Mouse (Mus musculus): Measurements from ENCODE around the gene Ikzf3.
A peak's percentile ranks its signal among the peaks of the same experiment; 100 is the strongest.

Gene Ikzf3

DNA sequence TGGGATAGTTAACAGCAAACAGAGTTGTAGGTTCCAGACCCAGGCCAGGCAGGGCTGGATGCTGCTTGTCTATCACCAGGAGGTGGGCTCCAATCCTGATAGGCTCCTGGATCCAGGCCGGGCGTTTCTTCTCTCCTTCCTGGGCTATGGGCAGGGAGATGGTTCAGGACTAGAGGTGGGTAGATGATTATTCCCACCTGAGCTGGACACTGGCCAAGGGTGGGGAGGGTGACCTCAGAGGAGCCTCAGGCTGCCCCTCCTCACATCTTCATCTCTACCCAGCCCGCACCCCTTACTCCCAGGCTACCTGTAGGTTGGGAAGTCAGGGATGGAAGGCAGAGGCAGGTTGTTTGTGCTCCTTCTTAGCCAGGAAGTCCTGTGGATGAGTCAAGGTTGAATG, 96.4 kb downstream of the Ikzf3 start:
- DNase-seq (ENCODE audit: extremely low read depth, low read depth, low spot score) = no peak

DNA sequence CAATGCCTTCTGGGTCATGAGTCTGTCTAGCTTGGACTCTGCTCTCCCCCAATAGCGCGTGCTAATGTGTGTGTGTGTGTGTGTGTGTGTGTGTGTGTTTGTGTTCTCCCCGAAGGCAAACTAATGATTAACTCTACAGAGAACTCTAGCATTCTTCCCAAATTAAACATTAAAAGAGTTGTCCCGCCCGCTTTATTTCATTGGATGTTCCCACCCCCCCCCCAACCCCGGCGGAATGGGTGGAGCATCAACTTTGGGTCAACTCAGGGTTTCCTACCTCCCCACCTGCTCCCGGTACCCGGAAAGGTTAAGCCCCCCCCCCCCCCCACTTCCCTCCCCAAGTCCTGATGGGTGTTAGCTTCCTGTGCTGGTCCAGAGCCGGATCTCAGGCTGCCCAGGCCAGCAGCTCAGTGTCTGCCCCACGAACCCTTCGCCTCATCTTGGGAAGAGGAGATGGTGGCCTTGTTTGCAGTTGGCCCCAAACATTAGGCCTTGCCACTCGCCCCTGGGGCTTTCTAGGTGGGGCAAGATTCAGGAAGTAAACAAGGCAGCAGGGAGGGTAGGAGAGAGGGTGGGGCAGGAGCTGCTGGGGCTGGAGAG, 97.5 kb downstream of the Ikzf3 start:
- no peak for DNase-seq (ENCODE audit: extremely low read depth, low read depth, low spot score)

DNA sequence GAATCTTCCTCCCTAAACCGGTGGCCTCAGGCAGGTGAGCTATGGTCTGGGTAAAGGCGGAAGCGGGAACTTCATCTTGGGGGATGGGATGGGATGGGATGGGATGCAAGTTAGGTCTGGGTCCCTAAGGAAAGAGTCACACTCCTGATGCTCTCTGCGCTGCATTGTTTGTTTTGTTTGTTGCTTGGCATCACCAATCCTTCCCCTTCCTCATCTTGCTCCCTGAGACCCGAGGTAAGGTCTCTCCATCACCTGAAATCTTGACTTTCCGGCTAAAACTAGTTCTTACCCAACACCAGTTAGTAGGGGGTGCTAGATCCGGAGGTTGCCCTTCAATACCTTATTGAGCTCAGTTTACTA, 98.4 kb downstream of the Ikzf3 start:
- no peak for DNase-seq (ENCODE audit: extremely low read depth, low read depth, low spot score)

DNA sequence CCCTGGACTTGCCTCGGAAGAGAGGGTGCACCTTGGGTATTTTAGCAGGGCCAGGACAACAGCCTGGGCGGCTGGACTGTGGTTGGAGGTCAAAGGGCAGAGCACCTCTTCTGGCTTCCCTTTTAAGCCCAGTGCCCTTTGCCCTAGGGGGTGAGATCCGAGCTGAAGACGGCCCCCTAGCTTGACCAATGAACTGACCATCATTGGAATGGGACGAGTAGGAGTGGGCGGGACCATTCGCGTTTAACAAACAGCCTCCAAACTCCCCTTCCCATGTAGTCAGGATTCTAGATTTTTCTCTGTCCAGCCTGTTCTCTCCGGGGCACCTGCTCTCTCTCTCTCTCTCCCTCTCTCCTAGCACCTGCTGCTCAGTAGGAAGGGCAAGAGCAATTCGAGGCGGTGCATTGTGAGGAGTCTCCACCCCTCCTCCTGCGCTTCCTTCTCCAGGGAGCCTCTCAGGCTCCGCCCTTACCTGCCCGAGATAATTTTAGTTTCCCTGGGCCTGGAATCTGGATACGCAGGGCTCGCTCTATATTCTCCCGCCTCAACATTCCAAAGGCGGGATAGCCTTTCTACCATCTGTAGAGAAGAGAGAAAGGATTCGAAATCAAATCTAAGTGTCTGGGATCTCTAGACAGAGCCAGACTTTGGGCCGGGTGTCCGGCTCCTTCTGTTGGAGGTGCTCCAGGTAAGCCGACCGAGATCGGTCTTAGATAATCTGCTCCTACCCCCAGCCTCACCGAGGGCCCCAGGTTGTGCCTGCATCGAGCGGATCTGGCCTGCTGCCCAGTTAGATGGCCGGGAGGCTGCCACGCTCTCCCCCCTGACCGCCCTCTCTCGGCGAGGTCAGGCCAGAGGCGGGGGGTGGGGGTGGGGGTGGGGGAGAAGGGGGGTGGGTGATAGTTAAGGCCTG, 99.0 kb downstream of the Ikzf3 start:
- peak; percentile 55 for DNase-seq (ENCODE audit: extremely low read depth, low read depth, low spot score)

DNA sequence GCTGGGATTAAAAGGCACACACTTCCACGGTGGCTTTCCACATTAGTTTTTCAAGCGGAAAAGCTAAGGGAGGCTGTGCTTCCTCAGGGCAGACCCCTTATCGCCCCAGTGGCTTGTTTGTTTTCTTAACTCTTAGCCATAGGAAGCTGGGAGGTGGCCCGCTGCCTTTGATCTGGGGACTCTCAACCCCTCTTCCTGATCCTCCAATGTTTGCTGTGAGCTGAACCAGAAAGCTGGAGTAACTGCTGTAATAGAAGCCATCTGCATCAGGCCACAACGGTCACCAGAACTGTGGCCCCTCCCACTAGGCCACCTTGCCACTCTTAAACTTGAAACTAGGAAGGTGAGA, 99.6 kb downstream of the Ikzf3 start, which contains the start of gene Grb7:
Gene Grb7, plus strand, starts transcription at position 182 of the 349 bp plus-strand sequence.
- DNase-seq (ENCODE audit: extremely low read depth, low read depth, low spot score) = no peak

DNA sequence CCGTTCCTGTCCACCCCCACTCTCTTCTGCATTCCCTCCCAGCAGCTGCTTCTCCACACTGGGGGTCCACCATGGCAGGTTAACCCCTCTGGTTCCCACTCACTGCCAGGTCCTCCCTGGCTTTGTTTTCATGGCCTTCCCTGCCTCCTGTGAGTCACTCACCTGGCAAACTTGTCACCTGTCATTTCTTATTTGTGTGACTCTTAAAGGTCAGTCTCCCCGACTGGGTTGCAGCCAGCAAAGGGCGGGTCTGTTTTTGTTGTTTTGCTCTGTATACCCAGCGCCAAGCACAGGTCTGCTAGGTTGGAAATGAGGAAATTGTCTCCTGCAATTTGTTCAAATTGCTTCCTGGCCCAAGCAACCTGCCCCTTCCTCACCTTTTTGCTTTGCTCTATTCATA, 100.2 kb downstream of the Ikzf3 start:
- no peak for DNase-seq (ENCODE audit: extremely low read depth, low read depth, low spot score)

DNA sequence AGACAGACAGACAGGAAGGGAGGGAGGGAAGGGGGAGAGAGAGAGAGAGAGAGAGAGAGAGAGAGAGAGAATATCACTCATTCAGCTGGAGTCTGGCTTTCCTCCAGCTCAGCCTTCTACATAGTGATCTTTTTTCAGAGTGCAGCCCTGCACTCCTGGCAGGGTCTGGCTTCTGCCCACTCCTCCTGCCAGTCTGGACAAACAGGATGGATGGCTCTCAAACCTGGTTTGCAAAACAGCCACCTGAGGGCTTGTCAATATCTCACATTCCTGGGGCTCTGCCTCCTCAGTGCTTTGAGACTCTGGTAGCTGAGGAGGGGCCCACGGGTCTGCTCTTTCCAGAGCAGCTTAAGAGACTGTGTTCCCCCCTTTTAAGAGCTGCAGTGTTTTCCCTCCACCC, 100.6 kb downstream of the Ikzf3 start:
- peak; percentile 65 for DNase-seq (ENCODE audit: extremely low read depth, low read depth, low spot score)

DNA sequence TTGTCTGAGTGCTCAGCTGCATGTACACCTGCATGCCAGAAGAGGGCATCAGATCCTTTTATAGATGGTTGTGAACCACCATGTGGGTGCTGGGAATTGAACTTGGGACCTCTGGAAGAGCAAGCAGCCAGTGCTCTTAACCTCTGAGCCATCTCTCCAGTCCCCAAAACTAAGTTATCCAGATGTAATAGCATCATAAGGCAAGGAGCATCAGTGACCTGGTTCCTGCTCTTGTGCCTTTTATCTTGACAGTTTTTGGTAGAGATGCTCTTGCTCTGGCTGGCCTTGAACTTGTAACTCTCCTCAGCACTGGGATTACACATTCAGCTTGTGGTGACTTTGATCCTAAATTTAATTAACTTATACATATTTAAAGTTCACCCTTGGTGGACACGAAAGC, 102.1 kb downstream of the Ikzf3 start:
- DNase-seq (ENCODE audit: extremely low read depth, low read depth, low spot score) = no peak

DNA sequence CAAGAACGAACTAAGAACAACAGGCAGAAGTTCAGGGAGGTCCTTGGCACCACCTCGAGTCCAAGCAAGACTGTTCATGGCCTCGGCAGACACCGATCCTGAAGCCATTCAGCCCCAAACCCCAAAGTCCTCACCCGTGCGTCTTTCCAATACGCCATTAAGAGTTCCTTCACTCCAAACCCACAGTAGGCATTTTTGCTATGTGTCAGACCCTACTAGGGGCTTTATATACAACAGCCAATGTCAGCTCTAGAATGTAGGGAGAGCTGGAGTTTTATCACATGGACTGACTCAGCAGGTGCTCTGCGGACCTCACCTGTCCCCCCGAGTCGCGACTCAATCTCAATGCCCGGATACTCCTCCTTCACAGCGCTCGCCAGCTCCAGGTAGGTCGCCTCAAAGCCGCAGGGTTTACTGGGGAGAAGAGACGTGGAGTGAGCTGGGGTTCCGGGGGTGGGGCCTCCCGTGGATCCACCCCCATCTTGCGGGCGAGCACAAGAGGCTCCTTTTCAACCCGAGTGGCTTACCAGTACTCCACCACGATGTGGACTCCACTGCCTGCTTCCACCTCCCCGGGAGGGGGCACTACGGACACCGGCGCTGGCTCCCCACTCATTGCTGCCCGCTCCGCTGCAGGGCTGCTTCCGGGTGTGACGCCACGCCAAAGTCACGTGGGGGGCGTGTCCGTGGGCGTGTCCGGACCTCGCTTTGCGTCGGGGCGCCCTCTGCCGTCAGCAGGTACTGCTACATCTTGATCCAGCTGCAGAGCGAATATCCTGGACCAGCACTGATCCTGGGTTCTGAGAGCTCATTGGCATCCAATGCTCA, 107.3 kb downstream of the Ikzf3 start, which contains the start of gene Mien1:
Gene Mien1, minus strand, starts transcription at position 661 of the 828 bp plus-strand sequence.
- no peak for DNase-seq (ENCODE audit: extremely low read depth, low read depth, low spot score)

DNA sequence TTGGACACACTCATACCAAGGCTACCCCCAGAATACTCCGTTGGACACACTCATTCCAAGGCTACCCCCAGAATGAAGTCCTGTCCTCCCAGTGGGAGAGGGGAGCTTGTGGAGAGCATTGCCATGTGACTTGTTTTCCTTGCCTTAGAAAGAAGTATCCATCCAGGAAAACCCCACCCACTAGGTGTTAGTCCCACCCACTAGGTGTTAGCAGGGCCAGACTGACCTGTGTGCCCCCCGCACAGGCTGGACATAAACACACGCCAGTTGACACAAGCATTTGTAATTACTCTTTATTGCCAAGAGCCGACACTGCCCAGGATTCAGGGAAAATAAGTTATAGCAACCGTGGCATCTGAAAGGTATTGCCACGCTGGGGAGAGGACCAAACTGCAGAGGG, 108.4 kb downstream of the Ikzf3 start:
- no peak for DNase-seq (ENCODE audit: extremely low read depth, low read depth, low spot score)

DNA sequence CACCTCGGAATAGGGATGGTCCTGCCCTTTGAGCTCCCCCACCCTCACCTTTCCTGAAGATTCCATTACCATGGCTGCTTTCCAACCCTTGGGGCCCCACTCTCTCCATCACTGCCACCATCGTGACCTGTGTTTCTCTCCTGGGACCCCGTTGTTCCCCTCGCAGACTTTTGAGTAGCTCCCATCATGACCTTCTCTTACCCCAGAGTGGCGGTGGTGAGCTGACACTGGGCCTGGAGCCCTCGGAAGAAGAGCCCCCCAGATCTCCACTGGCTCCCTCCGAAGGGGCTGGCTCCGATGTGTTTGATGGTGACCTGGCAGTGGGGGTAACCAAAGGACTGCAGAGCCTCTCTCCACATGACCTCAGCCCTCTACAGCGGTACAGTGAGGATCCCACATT, 110.1 kb downstream of the Ikzf3 start:
- no peak for DNase-seq (ENCODE audit: extremely low read depth, low read depth, low spot score)

DNA sequence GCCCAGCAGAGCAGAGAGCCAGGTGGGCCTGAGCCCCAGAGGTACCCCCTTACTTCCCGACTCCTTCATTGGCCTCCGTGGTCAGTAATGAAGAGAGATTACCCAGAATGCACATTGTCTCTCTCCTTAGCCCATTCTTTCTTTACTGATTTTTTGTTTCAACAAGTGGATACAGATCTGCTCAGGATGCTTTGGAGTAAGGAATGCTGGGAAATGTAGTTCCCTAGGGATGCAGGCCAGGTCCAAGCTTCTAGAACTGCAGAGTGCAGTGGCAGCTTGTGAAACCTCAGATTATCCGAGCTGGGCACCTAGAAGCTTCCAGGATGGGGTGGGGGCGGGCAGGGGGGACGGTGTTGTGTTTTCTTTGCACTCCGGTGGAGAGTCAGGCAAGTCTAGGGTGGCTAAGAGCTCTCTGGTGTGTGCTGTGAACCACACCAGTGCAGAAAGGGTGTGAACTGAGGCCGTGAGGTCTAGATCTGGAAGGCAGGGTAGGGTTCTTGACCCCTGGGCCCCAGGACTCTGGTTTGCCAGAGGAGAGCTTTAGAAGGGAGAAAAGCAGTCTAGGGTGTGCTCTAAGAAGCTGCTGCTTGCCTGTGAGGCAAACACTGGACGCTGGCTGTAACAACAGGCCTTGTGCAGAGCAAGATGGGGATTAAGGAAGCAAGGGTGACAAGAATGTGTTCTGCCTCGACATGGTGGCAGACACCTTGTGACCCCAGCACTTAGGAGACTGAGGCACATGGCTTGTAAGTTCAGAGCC, 113.9 kb downstream of the Ikzf3 start:
- DNase-seq (ENCODE audit: extremely low read depth, low read depth, low spot score) = no peak

DNA sequence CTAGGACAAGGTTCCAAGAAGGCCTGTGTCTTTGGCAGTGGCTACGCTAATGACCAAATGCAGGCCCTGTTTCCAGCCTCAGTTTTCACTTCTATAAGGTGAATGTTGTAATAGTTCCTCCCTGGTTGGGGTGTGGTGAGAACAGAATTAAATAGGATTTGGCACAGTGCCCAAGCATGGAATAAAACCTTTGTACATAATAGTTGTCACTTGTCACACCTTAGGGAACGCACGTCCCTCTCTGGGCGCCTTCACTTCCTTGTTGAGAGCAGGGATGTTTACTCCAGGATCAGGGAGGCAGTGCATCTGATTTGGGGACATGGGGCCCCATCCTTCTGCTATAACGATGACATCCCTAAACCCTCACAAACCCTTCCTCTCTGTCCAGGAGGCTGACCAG, 117.4 kb downstream of the Ikzf3 start:
- no peak for DNase-seq (ENCODE audit: extremely low read depth, low read depth, low spot score)

DNA sequence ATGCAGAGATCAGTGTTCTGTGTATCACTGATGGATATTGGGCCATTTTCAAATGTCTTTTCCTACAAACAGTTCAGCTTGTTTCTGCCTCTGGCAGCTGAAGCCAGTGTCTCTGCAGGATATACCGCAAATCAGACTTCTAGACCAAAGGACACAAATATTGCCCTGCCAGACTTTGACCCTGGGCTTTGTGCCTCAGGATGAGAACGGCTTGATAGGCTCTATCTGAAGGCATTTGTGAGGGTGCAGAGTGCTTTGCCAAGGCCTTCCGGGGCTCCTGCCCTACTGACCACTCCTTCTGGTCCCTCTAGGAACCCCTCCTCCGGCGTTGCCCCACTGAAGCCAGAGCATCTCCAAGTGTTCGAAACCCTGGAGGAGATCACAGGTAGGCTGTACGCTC, 119.2 kb downstream of the Ikzf3 start:
- DNase-seq (ENCODE audit: extremely low read depth, low read depth, low spot score) = no peak

DNA sequence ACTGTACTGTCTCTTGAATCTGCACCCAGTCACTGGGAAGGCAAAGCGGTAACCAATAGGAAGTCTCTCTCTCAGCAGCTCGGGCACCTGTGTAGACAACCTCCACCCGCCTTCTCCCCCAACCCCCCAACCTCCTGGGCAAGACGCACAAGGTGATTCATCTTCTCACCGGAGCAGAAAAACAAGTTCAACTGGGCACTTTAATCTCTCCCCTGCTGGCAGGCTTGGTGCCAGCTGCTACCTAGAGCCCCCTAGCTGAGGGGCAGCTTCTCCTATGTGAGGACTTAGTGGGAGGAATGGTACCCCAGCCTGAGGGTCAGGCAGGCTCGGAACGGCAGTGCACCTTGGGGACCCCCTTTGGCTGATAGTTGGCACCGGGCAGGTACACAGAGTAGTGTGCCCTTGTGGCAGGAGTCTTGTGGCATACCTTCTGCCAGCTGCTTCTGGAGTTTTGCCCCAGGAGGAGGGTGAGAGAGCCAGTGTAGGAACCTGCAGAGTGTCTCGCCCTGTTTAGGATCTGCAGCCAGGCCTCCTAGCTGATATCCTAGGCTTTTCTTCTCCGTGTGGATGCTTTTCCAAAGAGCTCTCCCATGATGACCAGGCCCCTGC, 126.8 kb downstream of the Ikzf3 start:
- DNase-seq (ENCODE audit: extremely low read depth, low read depth, low spot score) = peak; percentile 68

DNA sequence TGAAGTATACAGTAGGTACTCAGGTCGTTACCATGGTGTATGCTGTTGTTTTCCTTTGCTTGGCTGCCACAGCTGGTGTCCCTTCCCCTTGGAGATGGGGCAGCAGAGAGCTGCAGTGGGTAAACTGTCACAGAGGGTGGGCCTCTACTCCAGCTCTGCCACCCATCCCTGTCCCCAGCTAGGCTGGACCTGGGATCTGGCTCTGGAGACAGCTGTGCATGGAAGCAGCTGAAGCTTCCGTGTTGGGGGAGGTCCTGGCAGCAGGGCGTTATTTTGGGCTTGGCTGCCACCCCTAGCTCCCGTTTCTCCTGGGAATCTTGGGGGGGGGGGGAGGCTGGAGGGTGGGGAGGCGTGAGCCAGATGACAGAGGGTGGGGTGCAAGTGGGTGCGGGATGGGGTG, 127.6 kb downstream of the Ikzf3 start:
- DNase-seq (ENCODE audit: extremely low read depth, low read depth, low spot score) = no peak

DNA sequence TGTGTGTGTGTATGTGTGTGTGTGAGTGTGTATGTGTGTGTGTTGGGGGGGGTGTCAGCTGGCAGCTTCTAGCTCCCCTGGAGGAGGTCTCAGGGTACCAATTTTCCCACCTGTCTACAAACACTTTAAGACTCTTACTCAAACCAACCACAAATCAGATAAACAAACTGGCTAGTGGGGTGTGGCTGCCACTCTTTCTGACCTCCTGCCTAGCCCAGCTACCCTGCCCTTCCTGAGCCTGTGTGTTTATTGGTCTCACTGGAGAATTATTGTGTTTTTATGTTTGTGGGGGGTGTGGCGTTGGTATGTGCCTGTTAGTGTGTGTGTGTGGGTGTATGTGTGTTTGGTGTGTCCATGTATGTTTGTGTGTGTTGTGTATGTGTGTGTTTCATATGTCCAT, 128.8 kb downstream of the Ikzf3 start:
- DNase-seq (ENCODE audit: extremely low read depth, low read depth, low spot score) = no peak

Measured in fat pad, adult 2 months (tissue).